12 mouse cellular contexts compared by ENCODE assay signal in the genomic region with DNA sequence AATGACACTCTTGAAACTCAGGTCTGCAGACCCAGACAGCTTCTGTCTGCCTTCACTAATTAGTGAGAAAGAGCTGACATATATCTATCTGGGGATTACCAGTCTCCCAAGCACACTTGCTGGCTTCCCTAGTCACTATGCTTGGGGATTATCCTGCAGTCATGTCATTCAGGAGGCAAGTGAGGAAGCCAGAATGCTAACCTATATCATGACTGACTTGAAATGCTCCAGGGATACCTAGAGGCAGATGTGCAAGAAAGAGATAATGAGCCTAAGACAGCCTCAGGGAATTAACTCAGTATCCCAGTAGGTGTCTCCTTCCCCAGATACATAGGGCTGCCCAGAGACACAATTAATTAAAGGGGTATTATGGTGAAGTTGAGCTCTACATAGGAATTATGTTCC.
"Had no signal": no experiment of that assay in that cellular context is flagged by ENCODE, and none has a peak within 500 bp of the region (broad histone marks: within the 10 kb centered on the region; RNA-seq: fewer than 3 reads in every experiment).

No protein-coding gene starts in this region.

- H3K27ac ChIP-seq: left cerebral cortex, adult 2 months; limb, embryonic 10.5 days; liver, embryonic 15.5 days; stomach, postnatal 0 days had no signal

- H3K4me2 ChIP-seq: liver, embryonic 11.5 days; liver, embryonic 15.5 days had no signal

- H3K4me1 ChIP-seq: limb, embryonic 10.5 days; liver, embryonic 15.5 days had no signal

- H3K9me3 ChIP-seq: limb, embryonic 10.5 days; liver, embryonic 15.5 days had no signal

- ATAC-seq: lung, postnatal 0 days had no signal

- H3K27me3 ChIP-seq: liver, embryonic 15.5 days had no signal

- DNase-seq: kidney, adult 18-20 months; kidney, postnatal 10 days; lung, adult 2 months; lung, postnatal 36 days; right cerebral cortex, postnatal 14 days; thymus, postnatal 4 days had no signal

- H3K36me3 ChIP-seq: limb, embryonic 10.5 days; liver, embryonic 15.5 days had no signal

- H3K9ac ChIP-seq: liver, embryonic 15.5 days had no signal

- H3K4me3 ChIP-seq: left cerebral cortex, adult 2 months; limb, embryonic 10.5 days; liver, embryonic 15.5 days had no signal
